Mouse (Mus musculus) hindbrain, embryonic 10.5 days (tissue): ENCODE results near the gene Uxt. TPM values are rescaled to one million over a fixed set of nuclear protein-coding genes. Genes with fewer than 3 reads are reported as not detected.

Experiments used
- DNase-seq: peaks from one replicate; pipeline ENCODE4 v3.0.0-alpha.2; 2017; ENCODE audit warnings: low spot score
- H3K27ac ChIP-seq: fragments of 300-500 bp; sonication (generic); 2 replicates; pipeline ENCODE4 v1.5.1; 2016; ENCODE audit warnings: mild to moderate bottlenecking, moderate library complexity
- H3K27me3 ChIP-seq: fragments of 300-500 bp; sonication (generic); 2 replicates; pipeline ENCODE4 v1.6.1; 2016; ENCODE audit warnings: mild to moderate bottlenecking; ENCODE audit not compliant: poor library complexity, insufficient read depth, severe bottlenecking
- H3K36me3 ChIP-seq: fragments of 300-500 bp; sonication (generic); 2 replicates; pipeline ENCODE4 v1.6.1; 2016; ENCODE audit warnings: mild to moderate bottlenecking, moderate library complexity
- H3K4me1 ChIP-seq: fragments of 300-500 bp; sonication (generic); replicated peaks from 2 replicates; pipeline ENCODE4 v1.6.1; 2016; ENCODE audit warnings: mild to moderate bottlenecking
- H3K4me3 ChIP-seq: fragments of 300-500 bp; sonication (generic); 2 replicates; pipeline ENCODE4 v1.5.1; 2016; ENCODE audit warnings: mild to moderate bottlenecking, moderate library complexity
- H3K9me3 ChIP-seq: fragments of 300-500 bp; sonication (generic); 2 replicates; pipeline ENCODE4 v1.6.1; 2016; ENCODE audit warnings: mild to moderate bottlenecking, moderate library complexity
- WGBS: fragments of 180-500 bp; shearing (Covaris S2); methylation state at CpG from one replicate; pipeline ENCODE4 v1.1.7; 2016; 5-methylcytosine and 5-hydroxymethylcytosine counted together
- polyA plus RNA-seq: library from polyadenylated mRNA; unstranded; fragments of >200 nt; fragmentation: Nextera tagmentation; extraction: Ambion mirVana; gene quantifications from 2 replicates; pipeline ENCODE4 v1.2.1, GENCODE M21; 2016

Gene Uxt
- 68.3 and 76.3 TPM in 2 replicates for polyA plus RNA-seq

DNA sequence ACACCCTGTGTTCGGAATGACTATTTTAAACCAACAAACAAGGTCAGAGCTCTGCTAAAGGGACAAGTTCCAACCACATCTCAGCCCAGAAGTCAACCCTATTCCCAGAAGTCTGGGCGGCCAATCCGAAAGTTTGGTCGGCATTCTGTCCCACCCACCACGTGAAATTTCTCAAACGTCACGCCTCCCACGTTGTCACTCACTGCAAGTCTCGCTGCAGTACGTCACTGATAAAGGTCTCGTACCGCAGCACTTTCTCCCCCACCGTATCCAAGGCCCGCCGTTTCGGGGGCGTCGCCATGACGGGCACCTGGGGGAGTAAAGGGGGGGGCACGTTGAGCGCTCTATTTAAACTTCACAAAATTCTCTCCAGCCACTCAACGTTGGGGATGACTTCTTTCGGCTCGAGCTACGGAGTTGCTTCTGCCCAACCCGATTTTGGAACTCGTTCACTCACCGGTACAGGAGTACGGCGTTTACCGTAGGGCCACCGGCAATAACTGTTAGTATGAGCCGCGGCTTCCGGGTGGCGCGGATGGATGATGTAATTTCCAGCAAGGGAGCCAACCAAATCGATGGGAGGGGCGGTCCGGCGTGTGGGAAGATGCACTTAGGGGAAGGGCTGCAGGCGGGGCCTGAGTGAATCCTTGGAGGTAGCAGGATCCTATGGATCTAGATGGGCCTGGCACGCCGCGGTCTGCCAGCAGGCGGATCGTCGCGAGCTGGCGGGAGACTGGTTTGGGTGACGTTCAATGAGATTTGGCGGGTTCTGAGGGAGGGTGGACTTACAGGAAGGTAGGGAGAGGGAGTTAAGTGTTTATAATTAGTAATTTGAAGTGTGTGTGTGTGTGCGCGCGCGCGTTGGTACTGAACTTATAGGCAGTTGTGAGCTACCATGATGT is at the start of gene Uxt:
Gene Uxt (minus strand): TSS at position 541 of the 902 bp plus-strand sequence.
- peak; percentile 88 for DNase-seq
- peak within 1 kb of the TSS; percentile 57 for H3K4me3 ChIP-seq
- peaks cover 23% of the 10 kb centered on the region for H3K36me3 ChIP-seq
- peak within 1 kb of the TSS; percentile 82 for H3K27ac ChIP-seq
- 0 out of 2 replicates have a peak, but pooled peaks cover 5% of the 10 kb centered on the region for H3K4me1 ChIP-seq
- H3K27me3 ChIP-seq = no peaks in the 10 kb centered on the region
- no peaks in the 10 kb centered on the region for H3K9me3 ChIP-seq
- WGBS = 17% methylated on average over 57 of the region's 57 CpGs

DNA sequence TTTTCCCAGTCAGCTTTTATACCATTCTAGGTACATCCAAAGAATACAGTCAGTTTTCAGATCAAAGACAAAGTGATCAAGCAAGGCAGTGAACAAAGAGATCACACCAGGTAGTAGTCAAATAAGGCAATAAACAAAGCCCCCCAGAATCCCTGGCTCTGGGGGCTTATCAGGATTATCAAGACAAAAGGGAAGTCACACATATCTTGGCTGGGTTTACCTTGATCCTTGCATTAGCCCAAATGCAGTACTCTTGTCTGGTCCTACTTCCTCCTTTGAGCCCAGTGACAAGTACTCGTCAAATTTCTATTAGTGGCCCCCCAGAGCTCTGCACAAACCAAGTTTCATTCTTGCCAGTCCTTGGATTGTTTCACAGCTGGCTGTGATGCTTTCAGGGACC is 19.1 kb upstream of the Uxt start:
- DNase-seq = no peak
- H3K4me1 ChIP-seq = no peaks in the 10 kb centered on the region
- H3K4me3 ChIP-seq = no peak overlapping the region
- no peaks in the 10 kb centered on the region for H3K27me3 ChIP-seq
- no peak overlapping the region for H3K27ac ChIP-seq
- peaks cover 7% of the 10 kb centered on the region for H3K36me3 ChIP-seq
- 73% methylated on average over 1 of the region's 1 CpGs for WGBS
- H3K9me3 ChIP-seq = peaks cover 7% of the 10 kb centered on the region; the same call in 1 of the 2 replicates

DNA sequence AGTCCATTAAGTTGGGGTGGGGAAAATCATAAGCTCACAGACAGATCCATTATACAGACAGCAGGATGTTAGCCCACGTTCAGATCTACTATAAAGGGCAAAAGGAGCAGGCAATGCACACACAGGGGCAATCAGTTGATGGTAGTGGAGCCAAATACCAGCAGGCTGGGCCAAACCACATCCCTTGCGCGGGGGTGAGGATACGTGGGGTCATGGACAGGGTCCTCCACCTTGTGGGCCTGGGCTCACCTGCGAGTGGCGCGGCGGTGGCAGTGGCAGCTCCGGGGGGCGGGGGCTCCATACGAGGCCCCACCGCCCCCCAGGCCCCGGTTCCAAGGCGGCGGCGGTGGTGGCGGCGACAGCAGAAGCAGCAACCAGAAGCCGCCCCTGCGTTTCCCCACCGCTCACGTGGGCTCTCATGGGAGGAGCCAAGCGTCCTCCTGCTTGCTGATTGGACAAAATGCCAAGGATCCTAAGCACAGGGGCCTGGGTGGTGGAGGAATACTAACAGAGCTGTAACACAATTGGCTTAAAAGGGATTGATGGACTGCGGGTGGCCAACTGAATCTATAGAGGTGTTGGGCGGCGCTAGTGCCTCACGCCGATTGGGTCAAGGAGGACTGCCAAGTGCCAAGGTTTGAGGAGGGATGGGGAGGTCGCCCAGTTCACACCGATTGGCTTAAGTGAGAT is 11.5 kb downstream of the Uxt start, which contains the start of gene Elk1:
Gene Elk1 (minus strand): TSS at position 418 of the 690 bp plus-strand sequence.
- Histone ChIP-seq H3K27ac (peak within 1 kb of the TSS; percentile 87), H3K9me3 (no peaks in the 10 kb centered on the region), H3K4me3 (peak within 1 kb of the TSS; percentile 65), H3K4me1 (peaks cover 6% of the 10 kb centered on the region), H3K27me3 (no peaks in the 10 kb centered on the region), H3K36me3 (no peaks in the 10 kb centered on the region)
- WGBS = 17% methylated on average over 30 of the region's 30 CpGs
- peak; percentile 88 for DNase-seq

DNA sequence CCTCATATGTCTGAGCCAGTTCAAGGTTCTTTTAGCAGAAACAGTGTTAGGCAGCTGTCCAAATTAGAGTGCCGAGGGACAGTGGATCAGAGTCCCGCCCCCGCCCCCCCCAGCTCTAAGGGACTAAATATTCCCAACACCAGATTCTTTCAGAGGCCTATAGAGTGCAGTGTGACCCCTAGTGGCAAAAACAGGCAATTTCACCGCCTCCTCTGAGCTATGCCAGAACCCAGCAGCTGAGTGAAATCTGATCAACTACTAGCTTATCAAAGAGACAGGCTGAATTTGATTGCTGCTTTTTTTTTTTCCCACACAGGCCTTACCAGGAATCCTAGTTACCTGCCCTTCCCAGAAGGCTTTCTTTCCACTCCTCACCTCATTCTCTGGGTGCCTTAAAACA is 15.8 kb downstream of the Uxt start:
- Histone ChIP-seq H3K36me3 (0 out of 2 replicates have a peak, but pooled peaks cover 3% of the 10 kb centered on the region), H3K27ac (no peak overlapping the region), H3K4me1 (peaks cover 6% of the 10 kb centered on the region), H3K9me3 (no peaks in the 10 kb centered on the region), H3K4me3 (no peak overlapping the region), H3K27me3 (no peaks in the 10 kb centered on the region)
- WGBS = 22% methylated on average over 4 of the region's 4 CpGs
- peak; percentile 18 for DNase-seq

DNA sequence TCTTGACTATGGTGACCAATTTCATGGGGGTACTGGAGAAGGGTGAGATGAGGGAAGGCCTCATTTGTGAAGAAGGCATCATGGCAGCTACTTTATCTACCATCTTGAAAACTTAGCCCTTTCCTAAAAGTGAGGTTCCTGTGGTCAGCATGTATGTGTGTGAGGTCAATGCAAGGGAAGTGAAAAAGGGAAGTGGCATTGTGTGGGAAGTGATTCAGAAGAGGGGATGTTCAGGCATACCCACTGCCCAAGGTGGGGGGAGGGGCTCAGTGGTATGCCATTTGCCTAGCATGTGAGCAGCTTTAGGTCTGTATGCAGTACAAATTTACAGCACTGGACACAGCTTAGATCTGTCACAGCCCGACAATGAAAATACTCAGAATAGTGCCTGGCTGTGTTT is 29.9 kb downstream of the Uxt start:
- no peaks in the 10 kb centered on the region for H3K4me1 ChIP-seq
- H3K36me3 ChIP-seq = peaks cover 59% of the 10 kb centered on the region
- no peaks in the 10 kb centered on the region for H3K27me3 ChIP-seq
- H3K4me3 ChIP-seq = no peak overlapping the region
- 77% methylated on average over 1 of the region's 1 CpGs for WGBS
- DNase-seq = no peak
- peaks cover under 1% of the 10 kb centered on the region; the same call in 1 of the 2 replicates for H3K9me3 ChIP-seq
- no peak overlapping the region for H3K27ac ChIP-seq

DNA sequence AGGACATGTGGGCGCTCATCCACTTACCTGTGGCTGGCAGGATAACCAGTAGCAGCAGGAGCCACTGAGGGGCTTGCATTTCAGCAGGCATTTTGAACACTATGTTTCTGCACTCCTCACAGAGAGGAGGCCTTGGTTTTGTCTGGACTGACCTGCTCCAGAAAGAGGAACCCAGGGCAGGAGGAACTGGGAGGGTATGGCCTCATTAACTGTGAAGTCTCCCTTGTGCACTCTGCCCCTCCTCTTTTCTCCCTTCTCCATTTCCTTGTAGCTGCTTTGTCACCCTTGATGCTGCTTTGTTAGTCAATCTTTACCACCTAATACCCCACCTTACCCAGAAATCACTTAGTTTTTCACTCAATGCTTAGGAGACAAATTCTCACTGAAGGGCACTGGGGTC is 30.5 kb downstream of the Uxt start, which contains the start of gene Cfp:
Gene Cfp (minus strand): TSS at position 192 of the 400 bp plus-strand sequence.
- Histone ChIP-seq H3K4me3 (no peak within 1 kb of the TSS), H3K36me3 (peaks cover 56% of the 10 kb centered on the region), H3K9me3 (no peaks in the 10 kb centered on the region; the same call in 1 of the 2 replicates), H3K27ac (no peak within 1 kb of the TSS), H3K27me3 (no peaks in the 10 kb centered on the region), H3K4me1 (no peaks in the 10 kb centered on the region)
- WGBS = 100% methylated on average over 1 of the region's 1 CpGs
- DNase-seq = no peak

DNA sequence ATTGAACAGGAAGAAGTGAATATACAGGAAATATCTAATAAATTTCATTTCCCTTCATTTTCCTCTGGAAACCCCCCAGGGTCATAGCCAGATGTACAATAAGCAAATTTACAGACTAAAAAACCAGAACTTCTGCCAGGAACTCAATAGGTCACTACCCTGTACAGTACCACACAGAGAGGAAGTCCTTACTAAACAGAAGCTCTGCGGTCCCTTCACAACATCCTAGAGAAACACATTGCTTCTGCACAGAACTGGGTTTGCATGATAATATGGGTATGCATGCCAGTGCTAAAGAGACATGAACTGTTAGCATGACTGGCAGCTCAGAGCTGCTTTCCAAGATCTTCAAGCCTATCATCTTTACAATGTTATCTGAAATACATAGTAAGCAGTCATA is 32.0 kb downstream of the Uxt start:
- Histone ChIP-seq H3K9me3 (no peaks in the 10 kb centered on the region; the same call in 1 of the 2 replicates), H3K4me1 (no peaks in the 10 kb centered on the region), H3K27ac (no peak overlapping the region), H3K27me3 (no peaks in the 10 kb centered on the region), H3K4me3 (no peak overlapping the region), H3K36me3 (peaks cover 49% of the 10 kb centered on the region)
- WGBS = 94% methylated on average over 1 of the region's 1 CpGs
- no peak for DNase-seq

DNA sequence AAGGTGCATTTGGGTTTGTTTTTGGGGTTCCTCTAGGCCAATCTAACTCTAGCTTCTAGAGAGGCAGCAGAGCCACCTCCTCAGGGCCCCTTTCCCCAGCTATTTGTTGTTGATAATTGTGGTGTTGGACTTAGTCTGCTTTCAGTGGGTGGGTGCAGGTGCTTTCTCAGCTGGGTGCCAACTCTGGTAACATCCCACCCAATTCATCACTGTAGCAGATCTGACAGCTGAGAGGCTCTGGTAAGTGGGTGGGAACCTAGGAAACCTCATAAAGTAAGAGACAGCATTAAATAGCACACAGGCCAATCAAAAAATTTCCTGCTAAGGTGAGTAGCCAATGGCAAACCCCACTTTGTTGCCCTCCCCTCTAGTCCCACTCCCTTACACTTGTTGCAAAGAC is 36.8 kb downstream of the Uxt start:
- H3K9me3 ChIP-seq = peaks cover 8% of the 10 kb centered on the region; the same call in 1 of the 2 replicates
- no peak overlapping the region for H3K4me3 ChIP-seq
- H3K4me1 ChIP-seq = peaks cover 5% of the 10 kb centered on the region; the same call in 1 of the 2 replicates
- H3K36me3 ChIP-seq = peaks cover 29% of the 10 kb centered on the region
- no peak for DNase-seq
- H3K27ac ChIP-seq = no peak overlapping the region
- H3K27me3 ChIP-seq = peaks cover under 1% of the 10 kb centered on the region; the same call in 1 of the 2 replicates

DNA sequence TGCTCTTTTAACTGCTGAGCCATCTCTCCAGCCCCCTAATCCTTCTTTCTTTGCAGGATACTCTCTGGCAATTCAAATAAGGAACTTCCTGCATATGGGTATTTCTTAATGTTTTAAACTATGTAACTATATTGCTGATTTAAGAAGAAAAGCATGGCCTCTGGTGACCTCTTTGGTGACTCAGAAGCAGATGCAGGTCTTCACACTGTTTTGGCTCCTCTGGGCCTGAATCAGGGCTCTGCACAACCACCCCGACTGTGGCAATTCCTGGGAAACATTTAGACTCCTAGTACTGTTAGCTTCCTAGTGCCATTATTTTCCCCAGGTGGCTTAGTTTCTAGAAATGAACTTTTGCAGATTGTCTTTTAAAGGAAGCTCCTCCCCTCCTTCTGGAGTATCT is 38.3 kb downstream of the Uxt start:
- WGBS = 79% methylated on average over 1 of the region's 1 CpGs
- DNase-seq = no peak
- Histone ChIP-seq H3K4me1 (peaks cover 5% of the 10 kb centered on the region; the same call in 1 of the 2 replicates), H3K27ac (no peak overlapping the region), H3K4me3 (no peak overlapping the region), H3K36me3 (peaks cover 27% of the 10 kb centered on the region), H3K27me3 (peaks cover 11% of the 10 kb centered on the region; the same call in 1 of the 2 replicates), H3K9me3 (peaks cover 8% of the 10 kb centered on the region; the same call in 1 of the 2 replicates)

DNA sequence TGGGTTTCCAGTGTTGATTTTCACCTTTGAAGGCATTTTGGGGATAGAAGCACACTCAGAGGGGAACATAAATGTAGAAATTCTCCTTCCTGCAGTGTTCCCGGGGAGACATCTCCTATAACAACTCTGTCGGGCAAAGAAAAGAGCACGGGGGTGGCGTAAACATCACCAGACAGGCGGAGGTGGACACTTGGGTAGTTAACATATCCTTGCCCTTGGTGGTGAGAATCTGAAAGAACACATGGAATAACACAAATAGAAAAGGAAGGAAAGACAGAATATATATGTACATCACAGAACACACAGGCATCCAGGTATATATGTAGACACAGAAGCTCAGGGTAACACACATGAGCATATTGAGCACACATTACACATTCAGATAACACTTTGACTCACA is 40.5 kb downstream of the Uxt start:
- Histone ChIP-seq H3K27ac (no peak overlapping the region), H3K9me3 (peaks cover 8% of the 10 kb centered on the region; the same call in 1 of the 2 replicates), H3K36me3 (0 out of 2 replicates have a peak, but pooled peaks cover 9% of the 10 kb centered on the region), H3K27me3 (peaks cover 11% of the 10 kb centered on the region; the same call in 1 of the 2 replicates), H3K4me1 (peaks cover 5% of the 10 kb centered on the region; the same call in 1 of the 2 replicates), H3K4me3 (peak overlapping the region; percentile 54)
- no peak for DNase-seq
- WGBS = 39% methylated on average over 5 of the region's 5 CpGs

DNA sequence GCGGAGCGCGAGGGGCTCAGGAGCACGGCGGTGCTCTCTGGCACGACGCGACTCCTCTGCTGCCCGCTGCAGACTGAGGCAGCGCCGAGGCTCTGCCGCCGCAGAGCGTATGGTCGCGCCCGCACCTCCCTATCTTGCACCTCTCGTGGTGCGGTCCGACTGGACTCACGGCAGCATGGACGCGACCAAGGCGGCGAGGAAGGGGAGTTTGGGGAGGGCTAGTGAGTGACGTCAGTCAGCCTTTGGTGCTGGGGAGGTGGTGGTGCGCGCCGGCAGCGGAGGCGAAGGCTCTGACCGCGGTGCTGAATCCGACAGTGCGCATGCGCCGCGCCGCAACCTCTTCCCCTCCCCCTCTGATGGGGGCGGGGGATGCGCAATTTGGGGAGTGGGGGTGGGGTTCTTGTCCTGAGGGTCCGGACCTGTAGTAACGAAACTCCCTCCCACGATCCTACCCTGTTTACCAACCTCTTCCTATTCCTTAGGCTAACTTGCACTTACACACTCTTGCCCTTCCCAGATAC is 40.9 kb downstream of the Uxt start, which contains the start of gene Syn1:
Gene Syn1 (minus strand): TSS at position 161 of the 521 bp plus-strand sequence.
- Histone ChIP-seq H3K27me3 (peaks cover 11% of the 10 kb centered on the region; the same call in 1 of the 2 replicates), H3K36me3 (0 out of 2 replicates have a peak, but pooled peaks cover 9% of the 10 kb centered on the region), H3K4me3 (peak within 1 kb of the TSS; percentile 54), H3K9me3 (peaks cover 8% of the 10 kb centered on the region; the same call in 1 of the 2 replicates), H3K4me1 (peaks cover 5% of the 10 kb centered on the region; the same call in 1 of the 2 replicates), H3K27ac (peak within 1 kb of the TSS; percentile 79)
- 12% methylated on average over 44 of the region's 44 CpGs for WGBS
- DNase-seq = peak; percentile 84

DNA sequence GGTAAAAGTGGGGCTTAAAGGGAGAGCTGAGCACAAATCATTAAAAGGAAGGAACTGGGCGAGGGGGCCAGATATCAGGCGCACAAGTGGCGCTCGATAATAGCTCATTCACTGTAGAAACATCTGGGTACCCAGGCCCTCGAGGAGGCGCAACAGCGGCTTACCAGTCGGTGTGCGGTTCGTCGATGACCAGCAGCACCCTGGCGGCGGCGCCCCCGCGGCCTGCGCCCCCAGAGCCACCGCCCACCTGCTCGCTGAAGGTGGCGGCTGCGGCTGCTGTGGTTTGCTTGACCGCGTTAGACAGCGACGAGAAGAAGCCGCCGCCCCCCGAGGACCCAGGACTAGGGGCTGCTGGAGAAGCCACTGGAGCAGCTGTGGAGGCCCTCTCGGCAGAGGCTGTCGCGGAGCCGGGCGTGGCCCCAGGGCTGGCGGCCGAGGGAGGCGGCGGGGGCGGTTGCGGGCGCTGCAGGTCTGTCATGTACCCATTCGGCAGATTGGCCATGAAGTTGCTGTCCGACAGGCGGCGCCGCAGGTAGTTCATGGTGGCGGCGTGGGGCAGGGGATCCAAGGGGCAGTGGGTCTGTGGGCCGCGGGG is 41.5 kb downstream of the Uxt start:
- Histone ChIP-seq H3K27ac (peak overlapping the region; percentile 79), H3K4me1 (peaks cover 5% of the 10 kb centered on the region; the same call in 1 of the 2 replicates), H3K9me3 (peaks cover 8% of the 10 kb centered on the region; the same call in 1 of the 2 replicates), H3K4me3 (peak overlapping the region; percentile 54), H3K27me3 (peaks cover 11% of the 10 kb centered on the region; the same call in 1 of the 2 replicates), H3K36me3 (0 out of 2 replicates have a peak, but pooled peaks cover 6% of the 10 kb centered on the region)
- DNase-seq = peak; percentile 15
- 15% methylated on average over 49 of the region's 49 CpGs for WGBS
